Comparison of ENCODE assay signal across 33 mouse cellular contexts in the genomic region with DNA sequence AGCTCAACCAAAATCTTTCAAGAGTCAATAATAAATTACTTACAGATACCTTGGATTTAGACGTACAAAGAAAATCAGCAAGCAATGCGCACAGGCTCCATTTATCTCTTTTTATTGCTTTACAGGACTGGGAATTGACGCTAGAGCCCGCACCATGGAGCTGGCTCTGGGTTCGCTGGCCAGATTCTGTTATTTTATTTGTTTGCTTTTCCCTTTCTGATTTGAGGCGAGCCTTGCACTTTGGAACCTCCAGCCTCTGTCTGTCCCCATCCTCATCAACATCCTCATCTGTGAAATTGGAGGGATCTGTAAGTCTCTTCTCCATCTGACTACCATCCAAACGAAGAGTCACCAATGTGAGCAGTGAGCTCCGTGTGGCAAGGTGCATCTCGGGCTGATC.
"Had no signal": no experiment of that assay in that cellular context is flagged by ENCODE, and none has a peak within 500 bp of the region (broad histone marks: within the 10 kb centered on the region; RNA-seq: fewer than 3 reads in every experiment).

No protein-coding gene starts in this region.

- DNase-seq: heart, postnatal 10 days; heart, postnatal 14 days; heart, postnatal 36 days; heart, postnatal 4 days; kidney, adult 11 months; kidney, adult 18-20 months; kidney, adult 2 months; kidney, adult 8-10 months; kidney, adult 9 months; kidney, postnatal 10 days; kidney, postnatal 14 days; kidney, postnatal 25 days; kidney, postnatal 36 days; kidney, postnatal 4 days; layer of hippocampus, adult 9-11 months; layer of hippocampus, postnatal 36 days had no signal

- H3K36me3 ChIP-seq: heart, embryonic 10.5 days; heart, embryonic 12.5 days; heart, embryonic 13.5 days; heart, embryonic 15.5 days; hindbrain, embryonic 10.5 days; hindbrain, embryonic 12.5 days; hindbrain, embryonic 13.5 days; hindbrain, embryonic 15.5 days; kidney, embryonic 15.5 days had no signal

- H3K4me3 ChIP-seq: heart, embryonic 10.5 days; heart, embryonic 12.5 days; heart, embryonic 13.5 days; heart, embryonic 15.5 days; hindbrain, embryonic 10.5 days; hindbrain, embryonic 12.5 days; hindbrain, embryonic 13.5 days; hindbrain, embryonic 15.5 days; kidney, embryonic 15.5 days; layer of hippocampus, adult 2 months; left cerebral cortex, adult 2 months had no signal

- H3K4me1 ChIP-seq: heart, embryonic 13.5 days; heart, embryonic 15.5 days; hindbrain, embryonic 10.5 days; hindbrain, embryonic 12.5 days; hindbrain, embryonic 13.5 days; hindbrain, embryonic 15.5 days; kidney, embryonic 15.5 days had no signal

- H3K27me3 ChIP-seq: heart, embryonic 12.5 days; heart, embryonic 13.5 days; heart, embryonic 15.5 days; hindbrain, embryonic 12.5 days; hindbrain, embryonic 13.5 days; hindbrain, embryonic 15.5 days; kidney, embryonic 15.5 days had no signal

- H3K27ac ChIP-seq: heart, embryonic 10.5 days; heart, embryonic 13.5 days; heart, embryonic 15.5 days; hindbrain, embryonic 10.5 days; hindbrain, embryonic 12.5 days; hindbrain, embryonic 13.5 days; hindbrain, embryonic 14.5 days; hindbrain, embryonic 15.5 days; hindbrain, postnatal 0 days; kidney, embryonic 15.5 days; kidney, postnatal 0 days; layer of hippocampus, adult 2 months; left cerebral cortex, adult 2 months had no signal

- H3K9me3 ChIP-seq: heart, embryonic 10.5 days; heart, embryonic 12.5 days; heart, embryonic 13.5 days; heart, embryonic 15.5 days; hindbrain, embryonic 10.5 days; hindbrain, embryonic 12.5 days; hindbrain, embryonic 13.5 days; hindbrain, embryonic 15.5 days; kidney, embryonic 15.5 days had no signal

- H3K4me2 ChIP-seq: heart, embryonic 11.5 days; heart, embryonic 12.5 days; heart, embryonic 13.5 days; heart, embryonic 15.5 days; hindbrain, embryonic 12.5 days; hindbrain, embryonic 13.5 days; hindbrain, embryonic 14.5 days; hindbrain, embryonic 15.5 days; kidney, embryonic 15.5 days had no signal

- ATAC-seq: hindbrain, embryonic 16.5 days; hindbrain, postnatal 0 days; inflammation-experienced regulatory T-cells, adult 6 months had no signal

- H3K9ac ChIP-seq: heart, embryonic 12.5 days; heart, embryonic 13.5 days; heart, embryonic 15.5 days; hindbrain, embryonic 12.5 days; hindbrain, embryonic 13.5 days; hindbrain, embryonic 14.5 days; hindbrain, embryonic 15.5 days; kidney, embryonic 15.5 days had no signal
